Mouse (Mus musculus): ENCODE measurements at regions not wholly inside any gene's neighbourhood (a gene's known extent, or its start where the extent isn't known, plus 50 kb on each side); places are given as distances from the start of the nearest gene placed in this dataset.

GRCm38 (mm10) chr13:6260321-6260865, 287.6 kb upstream of the Pitrm1 start:
- DNase-seq = no peak

GRCm38 (mm10) chr13:6261458-6261857, 286.5 kb upstream of the Pitrm1 start:
- no peak for DNase-seq

GRCm38 (mm10) chr13:6270546-6270945, 277.4 kb upstream of the Pitrm1 start:
- DNase-seq = no peak

- no peak for DNase-seq
Measured at GRCm38 (mm10) chr13:6272932-6273331, 275.0 kb upstream of the Pitrm1 start.

DNA sequence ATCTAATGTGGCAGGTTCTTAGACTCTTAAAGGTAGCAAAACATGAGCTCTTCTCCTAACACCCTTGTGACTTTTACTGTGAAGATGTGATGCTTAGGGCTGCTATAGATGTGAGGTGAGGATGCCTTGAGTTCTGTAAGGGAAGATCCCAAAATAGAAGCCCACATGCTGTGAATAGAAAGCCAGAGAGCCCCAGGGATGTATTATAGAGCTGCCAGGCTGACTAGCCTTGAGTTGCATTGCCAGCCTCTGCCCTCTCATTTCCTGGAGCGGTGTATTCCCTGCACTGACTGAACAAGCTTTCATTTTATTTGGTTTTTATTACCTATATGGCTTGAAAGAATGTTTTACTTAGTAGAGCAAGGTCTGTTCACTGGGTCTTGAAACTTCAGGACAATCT, 267.9 kb upstream of the Pitrm1 start:
- no peak for DNase-seq

- no peak for DNase-seq
Measured at GRCm38 (mm10) chr13:6288109-6288508, 259.8 kb upstream of the Pitrm1 start.

GRCm38 (mm10) chr13:6292098-6292497, 255.9 kb upstream of the Pitrm1 start:
- no peak for DNase-seq

DNA sequence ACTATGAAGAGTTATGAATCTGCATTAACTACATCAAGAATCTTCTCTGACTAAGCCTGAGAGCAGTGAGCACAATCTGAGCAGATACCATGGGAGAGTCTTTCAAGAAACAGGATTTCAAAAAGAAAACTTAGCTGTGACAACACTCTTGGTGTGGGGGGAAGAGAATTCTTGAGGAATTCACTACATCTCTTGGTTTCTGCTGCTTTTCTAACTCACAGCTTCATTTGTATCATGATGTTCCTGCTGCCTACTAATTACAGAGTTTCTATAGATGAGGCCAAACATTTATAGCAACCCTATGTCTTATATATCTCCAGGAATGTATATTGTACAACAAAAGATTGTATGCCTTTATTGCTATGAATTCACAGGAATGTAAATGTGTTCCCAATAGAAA, 242.2 kb upstream of the Pitrm1 start:
- no peak for DNase-seq

DNA sequence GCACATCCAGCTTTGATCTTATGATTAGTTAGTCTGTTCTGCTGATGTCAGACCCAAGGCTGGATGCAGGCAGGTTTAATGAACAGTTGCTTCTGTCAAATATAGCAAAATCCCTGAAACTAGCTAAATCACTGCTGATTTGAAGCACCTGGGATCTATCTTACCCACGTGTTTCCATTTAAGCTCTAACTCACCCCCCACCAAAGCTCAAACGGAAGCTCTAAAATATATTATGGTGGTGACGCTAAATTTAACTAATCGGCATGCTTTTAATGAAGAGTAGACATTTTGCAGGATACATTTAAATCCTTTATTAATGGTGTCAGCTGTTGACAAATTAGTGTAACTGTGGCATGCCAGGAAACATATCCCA, 241.3 kb upstream of the Pitrm1 start:
- no peak for DNase-seq

- no peak for DNase-seq
Measured at GRCm38 (mm10) chr13:6306989-6307917, 240.7 kb upstream of the Pitrm1 start.

DNA sequence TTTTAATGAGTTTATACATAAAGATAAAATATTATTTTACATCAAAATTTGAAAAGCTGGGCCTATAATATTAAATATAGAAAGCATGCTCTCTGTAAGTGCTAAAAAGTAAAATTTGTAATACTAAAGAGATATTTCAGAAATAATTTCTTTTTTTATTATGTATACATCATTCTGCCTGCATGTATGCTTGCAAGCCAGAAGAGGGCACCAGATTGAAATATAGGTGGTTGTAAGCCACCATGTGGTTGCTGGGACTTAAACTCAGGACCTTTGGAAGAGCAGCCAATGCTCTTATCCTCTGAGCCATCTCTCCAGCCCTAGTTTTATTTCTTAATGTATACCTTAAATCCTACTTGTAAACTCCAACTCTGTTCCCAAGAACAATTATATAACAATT, 231.7 kb upstream of the Pitrm1 start:
- DNase-seq = no peak

DNA sequence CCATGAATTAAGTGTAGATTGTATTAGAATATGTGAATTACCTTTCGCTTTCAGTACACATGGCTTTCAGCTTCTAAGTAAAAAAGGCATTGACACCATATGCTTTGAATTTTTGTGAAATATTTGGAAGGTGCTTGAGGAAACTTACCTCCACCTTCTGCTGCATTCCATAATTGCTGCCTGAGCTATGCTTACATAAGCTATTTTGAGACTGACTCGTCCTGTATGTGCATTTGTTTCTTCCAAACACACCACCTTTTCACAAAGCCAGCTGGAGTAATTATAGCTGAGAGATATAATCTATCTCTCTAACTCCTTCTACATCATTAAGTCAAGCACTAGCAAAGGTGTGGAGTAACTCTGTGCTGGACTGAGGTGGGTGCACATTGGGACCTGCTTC, 224.0 kb upstream of the Pitrm1 start:
- DNase-seq = no peak

DNA sequence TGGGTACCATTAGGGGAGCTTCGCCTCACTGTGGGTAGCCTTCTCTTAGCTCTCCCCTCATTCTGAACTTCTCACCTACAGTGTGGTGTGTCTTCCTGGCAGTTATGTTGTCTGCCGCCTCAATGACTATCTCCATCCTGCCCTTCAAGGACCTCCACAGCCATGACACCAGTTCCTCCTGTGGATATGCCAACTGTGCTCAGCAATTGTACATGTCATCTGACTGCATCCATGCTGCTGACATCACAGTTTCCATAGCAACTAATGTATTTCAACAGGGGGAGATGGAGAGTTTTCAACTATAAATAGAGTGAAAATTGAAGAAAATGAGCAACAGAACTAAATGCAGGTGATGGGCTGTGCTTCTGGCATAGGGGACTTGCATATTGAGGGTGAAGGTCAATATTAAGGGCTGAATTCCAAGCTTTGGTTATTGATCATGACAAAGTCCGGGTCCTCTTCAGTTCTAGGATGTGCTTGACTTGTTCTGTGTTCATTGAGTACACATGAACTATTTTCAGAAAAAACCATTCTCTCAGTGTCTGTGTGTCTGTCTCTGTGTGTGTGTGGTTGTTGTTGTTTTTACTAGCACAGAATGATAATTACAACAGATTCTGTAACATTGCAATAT, 217.5 kb upstream of the Pitrm1 start:
- no peak for DNase-seq

- DNase-seq = no peak
Measured at GRCm38 (mm10) chr13:6340157-6340556, 207.8 kb upstream of the Pitrm1 start.

- DNase-seq = peak in 1 of 2 experiments; percentile 5
Measured at GRCm38 (mm10) chr13:6341102-6341737, 206.7 kb upstream of the Pitrm1 start.

DNA sequence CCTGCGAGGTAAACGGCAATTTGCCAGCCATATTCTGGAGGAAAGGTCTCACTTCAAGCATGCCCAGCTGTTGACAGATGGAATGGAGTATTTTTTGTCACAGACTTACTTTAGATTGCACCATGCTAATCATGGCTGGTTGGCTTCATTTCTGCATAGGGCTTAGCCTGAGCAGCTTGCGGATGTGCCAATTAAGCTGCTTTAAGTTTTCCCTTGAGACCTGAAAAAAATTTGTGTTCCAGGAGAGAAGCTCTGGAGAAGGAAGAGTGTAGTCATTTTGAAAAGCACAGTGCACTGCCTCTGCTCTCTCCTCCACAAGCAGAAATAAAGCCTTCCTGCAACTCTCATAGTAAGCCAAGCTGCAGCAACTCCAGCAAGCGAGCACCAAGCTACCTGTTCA, 182.8 kb upstream of the Pitrm1 start:
- DNase-seq = no peak

DNA sequence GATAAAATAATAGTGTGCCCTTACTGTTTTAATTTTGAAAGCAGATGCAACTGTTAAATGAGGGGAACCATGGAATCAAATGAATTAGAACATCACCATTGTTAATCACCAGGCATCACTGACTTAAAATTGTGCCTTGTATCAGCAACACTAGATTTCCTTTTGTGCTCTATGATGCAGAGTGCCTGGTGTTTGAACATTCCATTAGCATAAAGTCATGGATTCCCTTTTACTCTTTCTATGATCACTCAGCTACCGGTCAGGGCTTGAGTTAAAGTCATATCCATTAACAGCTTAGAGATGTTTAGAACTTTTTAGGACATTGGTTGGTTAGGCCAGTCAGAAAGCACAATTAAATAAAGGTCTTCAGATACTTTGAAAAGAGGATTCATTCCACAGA, 180.3 kb upstream of the Pitrm1 start:
- DNase-seq = no peak

DNA sequence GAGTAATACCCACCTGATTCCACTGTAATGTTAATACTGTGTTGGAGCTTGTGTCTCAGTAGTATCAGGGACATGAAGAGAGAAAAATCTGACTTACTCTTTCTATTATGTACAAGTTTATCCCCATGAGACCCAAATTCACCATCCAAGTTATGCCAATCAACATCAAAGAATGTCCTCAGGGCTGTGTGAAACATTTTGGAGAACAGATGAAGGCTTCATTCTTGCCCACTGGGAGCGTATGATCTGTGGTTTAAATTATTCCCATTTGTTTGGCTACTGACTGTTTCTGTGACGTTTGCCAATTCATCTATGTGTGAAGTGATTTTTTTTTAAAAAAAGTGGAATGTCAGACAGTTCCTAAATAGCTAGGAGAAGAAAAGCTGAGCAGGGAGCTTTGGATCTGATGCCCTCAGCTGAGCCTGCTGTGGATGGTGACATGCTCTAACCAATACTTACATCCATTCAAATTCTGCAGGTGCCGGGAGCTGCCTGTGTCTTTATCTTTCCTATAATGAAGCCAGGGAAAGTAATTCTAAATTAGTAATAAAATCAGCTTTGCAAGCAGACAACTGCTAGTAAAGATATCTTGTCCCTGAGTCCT, 173.3 kb upstream of the Pitrm1 start:
- no peak for DNase-seq

DNA sequence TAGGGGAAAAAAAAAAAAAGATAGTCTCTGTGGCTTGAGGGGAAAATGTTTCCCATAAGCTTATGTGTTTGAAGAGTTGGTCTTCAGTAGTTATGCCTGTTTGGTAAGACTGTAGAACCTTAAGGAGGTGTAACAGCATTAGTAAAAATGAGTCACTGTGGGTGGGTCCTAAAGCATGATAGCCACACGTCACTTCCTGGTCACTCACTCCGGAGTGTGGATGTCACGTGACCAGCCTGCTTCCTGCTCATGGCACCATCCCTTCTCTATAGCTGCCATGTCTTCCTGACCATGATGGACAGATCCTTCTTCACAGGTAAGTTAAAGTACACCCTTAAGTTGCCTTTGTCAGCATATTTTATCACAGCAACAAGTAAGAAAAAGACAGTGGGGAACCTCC, 170.0 kb upstream of the Pitrm1 start:
- no peak for DNase-seq

DNA sequence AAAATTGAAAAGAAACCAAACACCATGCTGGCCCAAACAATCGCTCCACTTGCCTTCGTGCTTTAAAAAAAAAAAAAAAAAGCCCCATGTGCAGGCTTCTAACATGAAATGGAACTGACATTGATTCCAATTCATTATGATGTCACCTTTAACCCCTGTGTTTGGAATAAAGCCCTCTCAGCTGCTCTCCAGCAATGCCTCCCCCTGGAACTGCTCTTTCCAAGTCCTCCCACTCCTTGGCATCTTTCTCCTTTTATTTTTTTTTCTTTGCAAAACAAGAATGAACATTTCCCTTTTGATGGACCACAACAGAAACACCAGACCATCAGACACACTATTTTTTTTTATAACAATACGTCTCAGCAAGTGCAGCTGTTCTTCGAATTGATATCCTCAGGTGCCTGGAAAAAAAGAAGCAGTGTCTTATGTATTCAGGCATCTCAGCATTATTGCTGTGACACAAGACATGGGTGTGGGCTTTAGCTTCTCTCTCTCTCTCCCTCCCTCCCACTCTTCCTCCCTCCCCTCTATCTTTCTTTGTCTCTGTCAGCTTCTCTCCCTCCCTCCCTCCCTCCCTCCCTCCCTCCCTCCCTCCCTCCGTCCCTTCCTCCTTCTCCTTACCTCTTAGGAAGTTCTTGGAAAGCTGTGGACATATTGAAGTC, 152.3 kb upstream of the Pitrm1 start:
- no peak for DNase-seq

DNA sequence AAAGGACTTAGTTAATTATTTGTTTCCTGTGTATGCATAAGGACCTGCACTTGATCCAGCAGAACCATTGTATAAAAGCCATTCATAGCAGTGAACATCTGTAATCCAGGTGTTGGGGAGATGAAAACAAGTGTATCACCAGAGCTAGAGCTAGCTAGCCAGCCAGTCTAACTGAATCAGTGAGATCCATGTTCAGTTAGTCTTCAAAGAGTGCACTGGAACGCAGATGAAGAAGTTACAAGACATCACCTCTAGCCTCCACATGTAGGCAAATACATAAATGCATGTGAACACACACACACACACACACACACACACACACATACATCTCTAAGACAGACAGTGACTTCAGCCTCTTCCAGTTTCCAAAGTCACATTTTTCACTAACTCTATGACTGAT, 150.3 kb upstream of the Pitrm1 start:
- no peak for DNase-seq

DNA sequence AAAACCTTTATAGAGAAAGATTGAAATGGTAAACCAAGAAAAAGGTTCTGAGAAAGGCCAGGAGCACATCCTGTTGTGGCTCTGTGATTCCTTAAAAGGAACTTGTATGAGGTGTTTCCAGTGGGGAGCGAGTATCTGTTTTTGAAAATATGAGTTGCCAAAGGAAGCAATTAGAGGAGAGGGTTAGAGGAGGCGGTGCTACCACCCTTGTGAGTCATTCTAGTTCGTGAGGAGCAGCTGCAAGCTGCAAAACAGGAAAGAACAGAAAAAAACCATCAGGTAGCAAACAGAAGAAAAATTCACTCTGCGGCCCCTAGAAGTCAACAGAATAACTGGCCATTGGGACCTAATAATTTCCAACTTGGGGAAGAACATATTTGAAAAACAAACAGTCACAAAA, 116.1 kb upstream of the Pitrm1 start:
- DNase-seq = no peak

DNA sequence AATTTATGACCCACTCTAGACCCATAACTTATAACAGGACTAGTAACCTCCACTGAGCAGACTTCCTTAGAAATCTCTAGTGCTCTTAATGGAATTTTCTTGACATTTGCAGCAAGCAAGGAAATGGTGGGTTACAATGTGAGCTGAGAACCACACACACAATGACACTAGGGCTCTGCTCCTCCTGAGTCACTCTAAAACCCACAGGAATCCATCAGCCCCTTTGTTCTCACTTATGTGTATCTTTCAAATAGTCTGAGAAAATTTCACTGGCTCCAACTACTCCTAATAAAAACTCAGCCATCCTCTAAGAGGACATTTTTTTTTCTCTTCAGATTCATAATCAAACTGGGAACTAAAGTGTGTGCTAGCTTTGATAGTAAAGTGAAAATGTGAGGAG, 101.0 kb upstream of the Pitrm1 start:
- DNase-seq = no peak

All from cerebellum, adult 18-20 months (tissue).